Mouse (Mus musculus): ENCODE measurements around the gene Meiob.
A peak's percentile ranks its signal among the peaks of the same experiment; 100 is the strongest.

The Meiob gene

GRCm38 (mm10) chr17:24873695-24874404, 69.8 kb downstream of the Meiob start:
- DNase-seq (ENCODE audit: low spot score in 2 of 2) = no peak

- no peak for DNase-seq (ENCODE audit: low spot score in 2 of 2)
Measured at GRCm38 (mm10) chr17:24874405-24874745, 70.3 kb downstream of the Meiob start.

- DNase-seq (ENCODE audit: low spot score in 2 of 2) = no peak
Measured at GRCm38 (mm10) chr17:24874989-24875388, 70.9 kb downstream of the Meiob start.

DNA sequence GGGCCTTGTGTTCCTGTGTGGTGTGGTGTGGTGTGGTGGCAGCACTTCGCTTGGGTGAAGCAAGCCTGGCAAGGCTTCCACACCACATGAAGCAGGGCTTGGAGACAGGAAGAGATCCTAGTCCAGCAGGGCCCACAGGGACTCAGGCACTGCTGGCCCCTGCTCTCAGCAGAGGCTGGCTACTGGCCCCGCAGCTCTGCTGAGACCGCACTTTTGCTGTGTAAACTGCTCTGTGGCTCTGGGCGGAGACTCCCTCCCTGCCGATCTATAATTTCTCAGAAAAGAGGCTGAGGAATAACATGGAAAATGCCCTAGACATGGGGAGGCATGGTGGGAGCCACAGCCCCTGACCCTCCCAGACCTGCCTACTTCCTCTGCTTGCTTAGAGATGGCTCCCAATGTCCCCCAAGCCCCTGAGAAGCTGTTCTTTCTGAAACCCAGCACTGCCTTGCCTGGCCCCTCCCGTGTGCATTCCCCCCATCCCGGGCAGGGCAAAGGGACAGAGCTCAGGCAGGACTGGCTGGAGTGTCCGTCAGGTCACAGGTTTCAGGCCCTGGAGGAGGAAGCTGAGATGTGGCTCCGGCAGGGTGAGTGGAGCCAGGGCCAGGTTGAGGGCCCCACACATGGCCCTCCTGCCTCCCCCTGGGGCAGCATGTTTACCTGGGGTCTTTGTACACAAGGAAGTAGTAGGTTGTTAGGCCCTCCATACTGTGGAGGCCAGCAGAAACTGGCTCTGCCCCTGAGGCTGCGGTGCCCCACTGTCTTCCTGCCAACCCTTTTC, 73.4 kb downstream of the Meiob start:
- no peak for DNase-seq (ENCODE audit: low spot score in 2 of 2)

DNA sequence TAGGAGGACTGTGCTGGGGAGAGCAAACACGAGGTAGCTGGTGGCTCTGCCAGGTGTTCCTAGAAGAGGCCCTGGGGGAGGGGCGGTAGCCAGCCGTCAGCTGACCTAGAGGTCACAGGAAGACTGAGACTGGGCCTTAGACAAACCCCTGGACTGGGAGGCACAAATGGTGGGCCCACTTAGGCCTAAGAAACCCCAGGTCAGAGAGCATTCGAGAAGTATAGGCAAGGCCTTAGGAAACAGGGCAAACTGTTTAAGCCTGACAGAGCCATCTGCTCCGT, 74.0 kb downstream of the Meiob start:
- no peak for DNase-seq (ENCODE audit: low spot score in 2 of 2)

DNA sequence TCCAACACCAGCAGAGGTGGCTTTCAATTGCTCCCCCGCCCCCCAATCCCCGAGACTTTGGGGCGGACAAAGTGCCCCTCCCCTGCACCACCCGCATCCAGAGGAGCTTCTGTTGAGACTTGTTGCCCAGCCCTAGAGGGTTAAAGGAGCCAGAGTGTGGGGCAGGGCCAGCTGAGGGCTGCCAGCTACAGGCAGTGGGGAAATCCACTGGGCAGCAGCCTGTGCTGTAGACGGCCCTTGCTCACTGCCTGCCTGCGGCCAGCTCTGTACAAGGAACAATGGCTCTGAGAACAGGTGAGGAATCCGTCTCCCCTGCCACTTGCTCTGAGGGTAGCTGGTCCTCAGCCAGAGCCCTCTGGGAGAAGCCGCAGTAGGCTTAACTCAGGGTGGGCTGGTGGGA, 74.4 kb downstream of the Meiob start:
- DNase-seq (ENCODE audit: low spot score in 2 of 2) = no peak

DNA sequence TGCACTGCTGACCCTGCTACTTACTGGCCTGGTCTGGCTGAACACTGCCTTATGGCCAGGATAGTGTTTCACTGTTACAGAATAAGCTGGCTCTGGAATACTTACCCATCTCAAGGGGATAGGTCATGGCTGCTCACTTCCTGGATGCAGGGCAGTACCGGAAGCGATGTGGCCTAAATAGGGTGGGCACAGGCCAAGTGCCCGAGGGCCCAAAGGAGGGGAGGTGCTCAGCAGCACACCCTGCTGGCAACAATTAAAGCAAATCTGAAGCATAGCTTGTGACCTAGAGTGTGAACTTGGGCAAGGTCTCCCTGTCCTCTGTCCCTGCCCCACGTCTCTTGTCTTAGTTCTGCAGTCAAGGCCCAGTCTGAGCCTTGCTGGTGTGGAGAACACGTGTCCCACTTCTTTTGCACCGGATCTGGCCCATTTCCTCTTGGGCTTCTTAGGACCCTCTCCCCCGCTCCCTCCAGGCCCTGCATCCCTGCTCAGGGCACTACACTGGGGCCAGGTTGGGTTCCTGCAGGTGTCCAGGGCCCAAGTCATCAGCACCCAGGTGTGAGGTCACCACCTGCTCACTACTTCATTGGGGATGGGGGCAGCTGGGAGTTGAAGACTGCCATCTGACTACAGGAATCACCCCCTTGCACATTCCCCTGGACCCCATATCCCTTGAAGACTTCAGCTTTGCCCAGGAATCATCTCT, 77.8 kb downstream of the Meiob start:
- DNase-seq (ENCODE audit: low spot score in 2 of 2) = no peak

DNA sequence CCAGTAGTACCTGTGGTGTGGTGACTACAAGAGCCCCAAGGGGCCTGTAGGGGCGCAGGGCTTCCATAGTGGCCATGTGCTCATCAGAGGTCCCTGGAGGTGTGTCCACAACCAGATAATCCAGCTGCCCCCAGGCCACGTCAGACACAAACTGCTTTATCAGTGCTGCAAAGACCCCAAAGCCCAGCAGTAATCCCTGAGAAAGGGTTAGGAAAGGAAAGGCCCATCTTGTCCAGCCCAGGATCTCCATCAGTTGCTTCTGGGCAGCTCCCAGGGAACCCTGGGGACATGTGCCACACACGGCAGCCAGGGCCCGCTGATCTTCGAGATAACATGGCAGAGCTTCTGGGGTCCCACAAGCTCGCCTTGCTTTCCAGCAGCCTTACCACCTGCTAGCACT, 80.3 kb downstream of the Meiob start:
- no peak for DNase-seq (ENCODE audit: low spot score in 2 of 2)

GRCm38 (mm10) chr17:24885356-24886133, 81.5 kb downstream of the Meiob start:
- DNase-seq (ENCODE audit: low spot score in 2 of 2) = no peak

DNA sequence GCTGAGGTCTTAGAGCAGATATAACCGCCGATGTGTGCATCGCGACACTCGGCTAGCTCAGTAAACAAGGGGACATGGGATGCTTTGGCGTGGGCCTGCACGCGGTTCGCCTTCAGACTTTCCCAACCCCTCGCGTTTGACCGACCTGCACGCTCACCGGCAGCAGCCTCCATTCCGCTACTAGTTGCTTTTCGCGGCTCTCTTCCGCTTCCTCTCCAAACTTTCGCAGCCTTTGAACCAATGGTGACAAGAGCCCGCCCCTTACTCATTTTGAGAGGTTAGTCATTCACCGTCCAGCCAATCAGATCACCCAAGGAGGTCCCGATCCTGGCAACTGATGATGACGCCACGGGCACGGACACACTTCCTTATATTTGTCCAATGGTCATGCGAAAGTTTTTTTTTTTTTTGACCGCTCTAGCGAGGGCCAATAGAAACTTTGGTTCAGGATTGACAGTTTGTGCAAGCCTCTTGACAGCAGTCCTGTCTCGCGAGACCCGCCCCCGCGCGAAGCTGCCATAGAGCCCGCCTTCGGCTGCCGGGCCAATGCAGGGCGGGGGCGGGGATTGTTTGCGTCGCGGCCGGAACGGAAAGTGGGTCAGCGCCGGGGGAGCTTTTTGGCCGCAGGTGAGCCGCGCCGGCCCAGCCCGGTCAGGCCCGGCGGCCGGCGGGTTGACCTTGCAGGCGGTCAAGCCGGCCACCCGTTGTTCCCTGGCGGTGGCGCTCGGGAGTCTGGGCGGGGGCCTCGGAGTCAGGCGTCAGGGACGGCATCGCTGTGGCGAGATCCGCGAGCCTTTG, 82.2 kb downstream of the Meiob start, which contains the start of the genes Nubp2 and Spsb3:
Gene Nubp2, minus strand, starts transcription at position 216 of the 798 bp plus-strand sequence.
Gene Spsb3, plus strand, starts transcription at position 510 of the 798 bp plus-strand sequence.
- peak; percentile 99 to 100 for DNase-seq (ENCODE audit: low spot score in 2 of 2)

GRCm38 (mm10) chr17:24886932-24887271, 82.8 kb downstream of the Meiob start:
- no peak for DNase-seq (ENCODE audit: low spot score in 2 of 2)

DNA sequence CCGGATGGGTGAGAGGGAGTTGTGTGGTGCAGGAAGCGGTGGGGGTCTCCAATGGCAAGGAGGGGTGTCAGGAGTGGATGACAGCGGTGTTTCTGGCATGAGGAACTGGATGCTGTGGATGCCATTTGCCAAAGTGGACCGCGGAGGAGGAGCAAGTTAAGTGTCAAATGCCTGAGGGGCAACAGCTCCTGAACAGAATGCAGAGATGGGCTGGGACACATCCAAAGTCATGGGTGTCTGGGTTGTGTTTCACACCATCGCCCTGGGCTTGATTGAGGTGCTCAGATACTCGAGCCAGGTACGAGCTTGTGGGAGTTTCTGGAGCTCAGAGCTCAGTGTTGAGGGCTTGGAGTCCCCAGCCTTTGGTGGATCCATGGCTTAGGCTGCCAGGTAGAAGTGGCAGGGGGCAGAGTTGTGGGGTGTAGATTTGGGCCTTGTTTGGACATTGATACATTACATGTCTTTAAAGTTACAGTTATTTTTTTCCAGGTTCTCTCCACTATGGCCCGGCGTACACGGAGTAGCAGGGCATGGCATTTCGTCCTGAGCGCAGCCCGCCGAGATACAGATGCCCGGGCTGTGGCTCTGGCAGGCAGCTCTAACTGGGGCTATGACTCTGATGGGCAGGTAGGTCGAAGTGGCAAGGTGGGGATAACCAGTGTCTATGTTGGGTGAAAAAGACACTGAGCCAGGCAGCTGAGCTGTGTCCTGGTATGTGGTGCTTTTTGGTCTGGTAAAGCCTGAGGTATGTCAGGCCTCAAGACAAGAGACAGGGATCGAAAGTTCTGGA, 83.4 kb downstream of the Meiob start:
- DNase-seq (ENCODE audit: low spot score in 2 of 2) = no peak

- DNase-seq (ENCODE audit: low spot score in 2 of 2) = no peak
Measured at GRCm38 (mm10) chr17:24888862-24889261, 84.8 kb downstream of the Meiob start.
